Mouse (Mus musculus) midbrain, embryonic 12.5 days (tissue): Measurements from ENCODE around the gene Srsf9. TPM values are rescaled to one million over a fixed set of nuclear protein-coding genes. Genes with fewer than 3 reads are reported as not detected.

Experiments
- ATAC-seq: fragments of 200-750 bp; cut with Nextera tagmentation; 2 replicates; pipeline ENCODE4 v1.8.0; 2017; ENCODE audit warnings: low read depth, moderate TSS enrichment, moderate library complexity; ENCODE audit not compliant: low FRiP score
- H3K27ac ChIP-seq: fragments of 300-500 bp; sonication (generic); replicated peaks from 2 replicates; pipeline ENCODE4 v1.5.1; 2016; ENCODE audit warnings: mild to moderate bottlenecking
- H3K27me3 ChIP-seq: fragments of 300-500 bp; sonication (generic); 2 replicates; pipeline ENCODE4 v1.6.1; 2016; ENCODE audit warnings: mild to moderate bottlenecking
- H3K36me3 ChIP-seq: fragments of 300-500 bp; sonication (generic); 2 replicates; pipeline ENCODE4 v1.6.1; 2016
- H3K4me1 ChIP-seq: fragments of 300-500 bp; sonication (generic); 2 replicates; pipeline ENCODE4 v1.6.1; 2016
- H3K4me2 ChIP-seq: fragments of 300-500 bp; sonication (generic); replicated peaks from 2 replicates; pipeline ENCODE4 v1.6.1; 2016; ENCODE audit warnings: mild to moderate bottlenecking, moderate library complexity
- H3K4me3 ChIP-seq: fragments of 300-500 bp; sonication (generic); 2 replicates; pipeline ENCODE4 v1.5.1; 2016; ENCODE audit warnings: mild to moderate bottlenecking
- H3K9ac ChIP-seq: fragments of 300-500 bp; sonication (generic); replicated peaks from 2 replicates; pipeline ENCODE4 v1.6.1; 2016; ENCODE audit warnings: mild to moderate bottlenecking, moderate library complexity
- H3K9me3 ChIP-seq: fragments of 300-500 bp; sonication (generic); 2 replicates; pipeline ENCODE4 v1.6.1; 2016; ENCODE audit warnings: mild to moderate bottlenecking
- WGBS: fragments of 180-500 bp; shearing (Covaris S2); methylation state at CpG from one replicate; pipeline ENCODE4 v1.1.7; 2016; 5-methylcytosine and 5-hydroxymethylcytosine counted together
- polyA plus RNA-seq: library from polyadenylated mRNA; unstranded; fragments of >200 nt; fragmentation: Nextera tagmentation; extraction: Ambion mirVana; gene quantifications from 2 replicates; pipeline ENCODE4 v1.2.1, GENCODE M21; 2016

Gene Srsf9
- polyA plus RNA-seq, 1 experiment from 2014 or later = 346 TPM

DNA sequence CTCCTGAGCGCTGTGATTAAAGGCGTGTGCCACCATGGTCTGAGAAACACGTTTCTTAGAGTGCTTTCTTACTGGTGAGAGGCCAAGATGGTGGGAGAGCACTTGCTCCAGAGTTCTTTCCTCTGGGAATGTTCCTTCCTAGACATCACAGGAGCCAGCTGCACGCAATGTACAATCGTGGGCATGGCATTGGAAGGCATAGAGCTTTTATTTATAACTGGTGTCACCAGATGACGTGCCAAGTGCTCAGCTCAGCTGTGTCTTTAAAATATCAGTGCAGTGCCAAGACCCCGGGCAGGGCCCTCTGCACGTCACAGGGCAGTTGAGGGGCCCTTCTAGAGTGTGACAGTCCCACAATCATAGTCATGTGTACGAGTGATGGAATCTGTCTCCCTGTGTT, 4.0 kb downstream of the Srsf9 start:
- no peak overlapping the region for H3K4me2 ChIP-seq
- no peaks in the 10 kb centered on the region for H3K27me3 ChIP-seq
- ATAC-seq = no peak
- H3K9me3 ChIP-seq = no peaks in the 10 kb centered on the region
- H3K36me3 ChIP-seq = peaks cover 63% of the 10 kb centered on the region
- H3K4me3 ChIP-seq = no peak overlapping the region
- H3K27ac ChIP-seq = no peak overlapping the region
- H3K9ac ChIP-seq = no peak overlapping the region
- WGBS = 90% methylated on average over 9 of the region's 9 CpGs
- H3K4me1 ChIP-seq = peaks cover 26% of the 10 kb centered on the region

DNA sequence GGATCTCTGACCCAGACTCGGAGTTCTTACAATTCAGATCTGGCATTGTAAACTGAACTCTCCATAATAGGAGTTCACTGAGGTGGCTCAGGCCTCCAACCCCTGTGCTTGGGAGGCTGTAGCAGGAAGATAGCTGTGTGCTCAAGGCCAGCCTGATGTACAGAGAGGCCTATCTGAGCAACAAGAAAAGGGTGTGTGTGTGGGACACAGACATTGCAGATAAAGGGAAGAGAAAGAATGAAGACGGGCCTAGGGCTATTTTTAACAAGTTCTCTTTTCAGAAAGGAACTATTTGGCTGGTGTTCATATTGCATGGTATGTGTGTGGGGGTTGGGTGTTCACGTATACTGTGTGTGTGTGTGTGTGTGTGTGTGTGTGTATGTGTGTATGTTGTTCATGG, 6.6 kb downstream of the Srsf9 start:
- H3K27ac ChIP-seq = no peak overlapping the region
- WGBS = 84% methylated on average over 3 of the region's 3 CpGs
- H3K36me3 ChIP-seq = peaks cover 73% of the 10 kb centered on the region

DNA sequence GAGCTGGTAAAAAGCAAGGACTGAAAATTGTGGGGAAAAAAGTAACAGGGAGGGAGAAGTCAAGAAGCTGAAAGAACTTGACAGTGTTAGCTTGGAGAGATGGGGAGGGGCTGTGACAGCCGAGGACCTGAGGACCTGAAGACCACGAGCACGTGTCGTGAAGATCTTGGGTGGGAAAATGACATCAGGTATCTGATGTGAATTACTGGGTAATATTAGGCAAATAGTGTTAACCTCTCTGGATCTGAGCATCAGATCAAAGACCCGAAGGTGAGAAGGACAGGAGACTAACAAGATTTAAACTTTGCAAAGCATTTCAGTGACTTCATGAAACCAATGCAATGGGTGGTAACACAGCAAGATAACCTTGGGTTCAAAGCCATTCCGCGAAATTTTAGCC, 13.0 kb downstream of the Srsf9 start:
- Histone ChIP-seq H3K4me3 (peak overlapping the region; percentile 80), H3K4me1 (peaks cover 17% of the 10 kb centered on the region), H3K9me3 (no peaks in the 10 kb centered on the region), H3K9ac (0 out of 2 replicates have a peak overlapping the region, but pooled peaks have one; percentile 7), H3K4me2 (peak overlapping the region; percentile 75), H3K27me3 (no peaks in the 10 kb centered on the region), H3K27ac (no peak overlapping the region), H3K36me3 (peaks cover 49% of the 10 kb centered on the region)
- no peak for ATAC-seq
- 40% methylated on average over 7 of the region's 7 CpGs for WGBS

More for the DNA sequence above, 6.6 kb downstream of the Srsf9 start:
- Histone ChIP-seq H3K9ac (no peak overlapping the region), H3K4me3 (no peak overlapping the region), H3K27me3 (no peaks in the 10 kb centered on the region), H3K9me3 (no peaks in the 10 kb centered on the region), H3K4me2 (no peak overlapping the region), H3K4me1 (peaks cover 17% of the 10 kb centered on the region)
- ATAC-seq = no peak

DNA sequence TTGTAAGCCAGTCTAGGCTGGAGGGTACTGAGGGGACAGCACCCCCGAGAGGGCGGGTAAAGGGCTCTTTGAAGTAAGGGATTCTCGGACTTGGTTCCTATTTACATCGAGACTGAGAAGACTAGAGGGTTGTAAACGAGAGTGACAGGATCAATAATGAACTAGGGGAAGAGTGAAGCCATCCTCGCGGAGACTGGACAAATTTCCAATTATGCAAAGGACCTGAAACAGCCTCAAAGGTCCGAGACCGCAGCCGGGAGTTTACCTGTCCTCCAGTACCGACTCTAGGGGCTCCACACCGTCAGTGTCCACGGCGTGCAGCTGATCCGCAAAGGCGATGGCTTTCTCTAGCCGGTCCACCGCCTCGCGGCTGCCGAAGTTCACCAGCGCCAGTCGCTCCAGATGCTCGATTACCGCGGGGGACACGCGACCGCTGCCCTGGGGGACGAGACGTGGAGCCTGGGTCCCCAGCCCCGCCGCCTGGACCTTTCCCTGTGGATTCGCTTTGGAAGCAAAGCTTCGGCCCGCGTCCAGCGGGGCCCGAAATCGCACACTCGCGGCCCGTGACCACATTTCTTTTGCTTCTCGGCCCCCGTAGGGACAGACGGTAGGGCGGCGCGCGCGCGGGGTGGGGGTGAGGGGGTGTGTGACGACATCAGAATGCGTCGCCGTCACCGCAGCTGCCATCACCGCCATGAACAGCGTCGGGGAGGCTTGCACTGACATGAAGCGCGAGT, 13.8 kb downstream of the Srsf9 start, which contains the start of the genes Gatc and Triap1:
TSS of gene Gatc (minus strand) at position 602 of the 737 bp plus-strand sequence.
TSS of gene Triap1 (plus strand) at position 649 of the 737 bp plus-strand sequence.
- ATAC-seq = peak; percentile 85
- Histone ChIP-seq H3K4me3 (peak within 1 kb of the TSS; percentile 80), H3K36me3 (peaks cover 49% of the 10 kb centered on the region), H3K9ac (peak within 1 kb of the TSS; percentile 79), H3K4me2 (peak within 1 kb of the TSS; percentile 75), H3K4me1 (peaks cover 17% of the 10 kb centered on the region), H3K27ac (peak within 1 kb of the TSS; percentile 84), H3K9me3 (no peaks in the 10 kb centered on the region), H3K27me3 (no peaks in the 10 kb centered on the region)
- under 1% methylated on average over 62 of the region's 62 CpGs for WGBS

DNA sequence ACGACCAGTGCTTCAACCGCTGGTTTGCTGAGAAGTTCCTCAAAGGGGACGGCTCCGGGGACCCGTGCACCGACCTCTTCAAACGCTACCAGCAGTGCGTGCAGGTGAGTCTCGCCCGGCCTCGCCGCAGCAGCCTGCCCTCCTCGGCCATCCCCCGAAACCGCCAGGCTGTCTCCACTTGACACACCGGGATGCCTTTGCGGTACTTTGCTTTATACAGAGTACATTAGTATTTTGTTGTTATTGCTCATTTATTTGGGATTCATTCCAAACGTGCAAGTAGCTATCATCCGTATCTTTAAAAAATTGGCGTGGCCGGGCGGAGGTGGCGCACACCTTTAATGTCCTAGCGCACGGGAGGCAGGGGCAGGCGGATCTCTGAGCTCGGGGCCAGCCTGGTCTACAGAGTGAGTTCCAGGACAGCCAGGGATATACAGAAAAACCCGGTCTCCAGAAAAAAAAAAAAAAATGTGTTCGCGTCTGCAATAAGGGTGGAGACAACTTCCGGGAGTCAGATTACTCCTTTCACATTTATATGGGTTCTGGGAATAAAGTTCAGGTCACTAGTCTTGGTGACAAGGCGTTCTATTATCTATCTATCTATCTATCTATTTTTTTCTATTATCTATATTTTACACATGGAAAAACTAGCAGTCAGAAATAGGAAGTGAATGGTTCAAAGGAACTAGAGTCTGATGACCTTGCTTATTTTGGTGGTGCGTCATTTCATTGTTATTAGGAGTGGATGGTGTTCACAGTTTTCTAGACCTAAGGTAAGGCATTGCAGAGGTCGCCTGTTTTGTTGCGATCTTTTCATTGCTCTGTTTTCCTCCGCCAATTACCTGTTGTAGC, 14.6 kb downstream of the Srsf9 start:
- H3K4me1 ChIP-seq = peaks cover 17% of the 10 kb centered on the region
- 13% methylated on average over 36 of the region's 36 CpGs for WGBS
- H3K4me2 ChIP-seq = peak overlapping the region; percentile 75
- H3K36me3 ChIP-seq = peaks cover 46% of the 10 kb centered on the region
- H3K4me3 ChIP-seq = peak overlapping the region; percentile 80
- ATAC-seq = peak; percentile 21; the same call in 1 of the 2 replicates
- H3K9ac ChIP-seq = peak overlapping the region; percentile 79
- H3K27me3 ChIP-seq = no peaks in the 10 kb centered on the region
- H3K9me3 ChIP-seq = no peaks in the 10 kb centered on the region
- peak overlapping the region; percentile 84 for H3K27ac ChIP-seq

DNA sequence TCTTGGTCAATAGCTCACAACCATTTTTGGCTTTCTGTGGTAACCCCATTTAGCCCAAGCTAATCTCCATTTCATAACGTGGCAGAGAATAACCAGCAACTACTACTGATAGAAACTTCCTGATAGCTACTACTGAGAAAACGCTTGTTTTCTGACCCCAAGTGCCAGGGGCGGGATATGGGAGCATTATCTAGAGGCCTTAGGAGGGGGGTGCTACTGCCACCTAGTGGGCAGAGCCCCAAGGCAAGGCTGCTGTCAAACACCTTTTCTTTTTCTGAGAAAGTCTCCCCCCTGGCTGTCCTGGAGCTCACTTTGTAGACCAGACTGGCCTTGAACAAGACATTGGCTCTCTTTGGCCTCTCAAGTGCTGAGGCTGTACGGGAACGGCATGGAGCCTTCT, 20.6 kb downstream of the Srsf9 start:
- no peaks in the 10 kb centered on the region for H3K27me3 ChIP-seq
- H3K27ac ChIP-seq = 0 out of 2 replicates have a peak overlapping the region, but pooled peaks have one; percentile 0
- peak overlapping the region; percentile 98 for H3K4me2 ChIP-seq
- 6% methylated on average over 5 of the region's 5 CpGs for WGBS
- peaks cover 21% of the 10 kb centered on the region for H3K4me1 ChIP-seq
- H3K9me3 ChIP-seq = no peaks in the 10 kb centered on the region
- no peak for ATAC-seq
- H3K4me3 ChIP-seq = peak overlapping the region; percentile 92
- peaks cover 37% of the 10 kb centered on the region for H3K36me3 ChIP-seq
- H3K9ac ChIP-seq = peak overlapping the region; percentile 0; the same call in 1 of the 2 replicates

DNA sequence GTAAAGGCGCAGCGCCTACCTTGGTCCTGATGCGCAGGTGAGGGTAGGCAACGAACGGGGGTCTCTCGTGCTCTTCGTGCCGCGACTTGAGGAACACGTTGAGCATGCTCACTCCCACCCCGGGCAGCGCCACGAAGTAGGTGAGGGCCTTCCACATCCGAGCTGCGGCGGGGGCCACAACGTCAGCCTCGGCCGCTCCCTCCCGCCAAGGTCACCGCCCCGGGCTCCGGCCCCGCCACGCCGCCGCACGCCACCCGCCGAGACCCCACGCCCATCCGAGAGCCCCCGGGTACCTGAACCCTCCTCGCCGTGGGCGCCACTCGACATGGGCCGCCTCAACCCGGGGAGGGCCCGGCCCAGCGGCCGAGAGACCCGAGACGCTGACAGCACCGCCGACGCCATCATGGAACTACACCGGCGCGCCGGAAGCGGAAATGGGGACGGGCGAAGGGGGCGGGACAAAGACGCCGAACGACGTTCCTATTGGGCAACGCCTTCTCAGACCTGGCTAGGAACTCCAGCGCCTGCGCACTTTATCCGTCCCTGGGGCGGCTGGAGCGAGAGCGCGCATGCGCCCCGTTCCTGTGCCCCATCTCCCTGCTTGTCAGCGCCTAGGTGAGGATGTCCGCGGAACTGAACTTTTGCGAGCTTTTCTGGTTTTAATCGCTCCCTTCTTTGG, 21.7 kb downstream of the Srsf9 start, which contains the start of gene Cox6a1:
TSS of gene Cox6a1 (minus strand) at position 436 of the 679 bp plus-strand sequence.
- H3K4me2 ChIP-seq = peak within 1 kb of the TSS; percentile 98
- under 1% methylated on average over 73 of the region's 74 CpGs for WGBS
- H3K4me1 ChIP-seq = peaks cover 22% of the 10 kb centered on the region
- H3K9me3 ChIP-seq = no peaks in the 10 kb centered on the region
- peak; percentile 94 for ATAC-seq
- H3K4me3 ChIP-seq = peak within 1 kb of the TSS; percentile 92
- peaks cover 26% of the 10 kb centered on the region for H3K36me3 ChIP-seq
- no peaks in the 10 kb centered on the region for H3K27me3 ChIP-seq
- H3K9ac ChIP-seq = peak within 1 kb of the TSS; percentile 91
- peak within 1 kb of the TSS; percentile 83 for H3K27ac ChIP-seq

DNA sequence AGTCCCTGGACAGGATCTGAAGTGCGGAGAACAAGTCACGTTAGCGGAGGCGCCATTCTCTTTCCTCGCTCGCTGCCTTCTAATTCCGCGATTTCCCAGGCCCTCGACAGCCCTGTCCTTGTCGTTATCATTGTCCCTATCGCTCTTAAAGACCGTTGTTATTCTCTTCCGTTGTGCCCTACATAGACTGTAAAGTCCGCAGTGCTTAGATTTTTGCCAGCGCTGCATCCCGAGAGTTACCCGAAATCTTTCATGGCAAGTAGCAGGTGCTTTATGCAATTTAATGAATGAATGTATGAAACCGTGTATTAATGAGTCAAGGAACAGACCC, 22.2 kb downstream of the Srsf9 start:
- WGBS = 2% methylated on average over 18 of the region's 18 CpGs
- Histone ChIP-seq H3K4me3 (peak overlapping the region; percentile 92), H3K9ac (peak overlapping the region; percentile 91), H3K27me3 (no peaks in the 10 kb centered on the region), H3K9me3 (no peaks in the 10 kb centered on the region), H3K4me1 (peaks cover 26% of the 10 kb centered on the region), H3K36me3 (peaks cover 21% of the 10 kb centered on the region), H3K27ac (peak overlapping the region; percentile 83), H3K4me2 (peak overlapping the region; percentile 98)
- peak; percentile 64 for ATAC-seq

DNA sequence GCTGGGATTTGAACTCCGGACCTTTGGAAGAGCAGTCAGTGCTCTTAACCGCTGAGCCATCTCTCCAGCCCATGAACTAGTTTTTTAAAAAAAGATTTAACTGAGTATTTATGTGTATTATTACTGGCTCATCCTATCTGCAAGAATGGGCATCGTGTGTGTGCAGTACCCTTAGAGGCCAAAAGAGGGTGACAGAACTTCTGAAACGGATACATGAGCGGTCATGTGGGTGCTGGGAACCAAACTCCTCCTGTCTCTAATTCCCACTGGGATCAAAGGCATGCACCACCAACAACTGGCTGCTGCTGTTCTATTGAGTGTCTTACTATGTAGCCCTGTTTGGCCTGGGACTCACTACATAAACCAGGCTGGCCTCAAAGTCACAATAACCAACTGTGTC, 24.4 kb downstream of the Srsf9 start:
- H3K4me2 ChIP-seq = no peak overlapping the region
- ATAC-seq = no peak
- H3K4me1 ChIP-seq = peaks cover 26% of the 10 kb centered on the region
- no peaks in the 10 kb centered on the region for H3K9me3 ChIP-seq
- no peaks in the 10 kb centered on the region for H3K27me3 ChIP-seq
- H3K36me3 ChIP-seq = peaks cover under 1% of the 10 kb centered on the region; the same call in 1 of the 2 replicates
- no peak overlapping the region for H3K9ac ChIP-seq
- no peak overlapping the region for H3K4me3 ChIP-seq
- 85% methylated on average over 5 of the region's 5 CpGs for whole genome bisulfite sequencing
- no peak overlapping the region for H3K27ac ChIP-seq

DNA sequence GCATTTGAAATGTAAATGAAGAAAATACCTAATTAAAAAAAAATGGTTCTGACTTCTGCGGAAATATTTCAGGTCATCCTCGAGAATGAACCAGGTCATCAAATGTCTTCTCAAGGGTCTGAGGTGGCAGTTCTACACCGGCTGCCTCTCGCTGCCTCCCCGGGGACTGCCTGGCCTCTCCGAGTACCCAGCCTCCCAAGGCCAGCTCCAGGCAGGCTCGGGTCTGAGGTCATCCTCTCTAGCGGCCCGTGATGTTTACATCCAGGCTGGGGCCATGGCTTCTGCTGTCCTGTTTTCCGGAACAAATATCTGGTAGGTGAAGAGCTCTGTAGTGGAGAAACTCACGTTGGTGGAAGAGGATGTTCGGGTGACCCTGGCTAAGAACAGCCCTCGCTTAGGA, 28.1 kb downstream of the Srsf9 start:
- ATAC-seq = no peak
- H3K4me2 ChIP-seq = no peak overlapping the region
- H3K27ac ChIP-seq = no peak overlapping the region
- H3K4me3 ChIP-seq = no peak overlapping the region
- 65% methylated on average over 13 of the region's 13 CpGs for WGBS
- no peaks in the 10 kb centered on the region for H3K27me3 ChIP-seq
- no peak overlapping the region for H3K9ac ChIP-seq
- no peaks in the 10 kb centered on the region for H3K36me3 ChIP-seq
- H3K4me1 ChIP-seq = 0 out of 2 replicates have a peak, but pooled peaks cover 11% of the 10 kb centered on the region
- no peaks in the 10 kb centered on the region for H3K9me3 ChIP-seq

DNA sequence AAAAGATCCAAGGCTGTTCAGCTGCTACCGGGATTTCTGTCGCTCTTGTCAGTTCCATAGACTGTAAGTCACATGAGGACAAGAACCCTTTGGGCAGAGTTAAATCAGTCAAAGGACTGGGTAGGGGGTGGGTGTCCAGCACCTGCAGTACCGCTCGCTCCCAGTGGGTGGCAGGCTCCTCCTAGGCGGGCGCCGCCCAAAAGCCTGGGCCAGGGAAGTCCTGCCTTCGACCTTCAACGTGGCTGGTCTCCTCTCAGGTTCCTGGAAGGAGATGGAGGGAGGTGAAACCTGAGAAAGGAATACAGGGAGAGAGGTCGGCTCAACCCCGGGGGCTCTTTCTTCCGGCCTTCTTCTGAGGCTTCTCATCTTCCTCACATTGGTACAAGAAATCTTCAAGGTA, 31.9 kb downstream of the Srsf9 start:
- WGBS = 4% methylated on average over 12 of the region's 12 CpGs
- Histone ChIP-seq H3K36me3 (no peaks in the 10 kb centered on the region), H3K27me3 (no peaks in the 10 kb centered on the region), H3K4me2 (no peak overlapping the region), H3K27ac (no peak overlapping the region), H3K4me1 (peaks cover 19% of the 10 kb centered on the region), H3K4me3 (no peak overlapping the region), H3K9ac (no peak overlapping the region), H3K9me3 (no peaks in the 10 kb centered on the region)
- no peak for ATAC-seq
